Mouse (Mus musculus): ENCODE data around the gene Olfr881.

Olfr881 gene

DNA sequence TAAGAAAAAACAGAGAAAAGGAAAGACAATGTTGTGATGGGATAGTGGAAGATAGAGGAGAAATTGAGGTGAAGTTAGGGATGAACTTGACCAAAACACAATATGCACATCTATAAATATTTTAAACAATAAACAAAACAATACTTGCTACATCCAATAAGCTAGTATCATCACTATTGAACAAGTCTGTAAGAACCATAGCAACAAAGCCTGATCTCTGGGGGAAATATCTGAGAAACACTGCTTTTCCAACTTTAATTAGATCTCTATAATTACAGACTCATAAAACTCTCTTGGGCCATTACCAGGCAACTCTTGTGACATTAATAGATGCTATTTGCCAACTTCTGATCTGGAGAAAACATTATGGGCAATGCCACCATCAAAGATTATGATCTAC, at the start of gene Olfr881:
Gene Olfr881 (plus strand): TSS at position 301 of the 400 bp plus-strand sequence.
- no peak for DNase-seq (ENCODE audit: low spot score)

DNA sequence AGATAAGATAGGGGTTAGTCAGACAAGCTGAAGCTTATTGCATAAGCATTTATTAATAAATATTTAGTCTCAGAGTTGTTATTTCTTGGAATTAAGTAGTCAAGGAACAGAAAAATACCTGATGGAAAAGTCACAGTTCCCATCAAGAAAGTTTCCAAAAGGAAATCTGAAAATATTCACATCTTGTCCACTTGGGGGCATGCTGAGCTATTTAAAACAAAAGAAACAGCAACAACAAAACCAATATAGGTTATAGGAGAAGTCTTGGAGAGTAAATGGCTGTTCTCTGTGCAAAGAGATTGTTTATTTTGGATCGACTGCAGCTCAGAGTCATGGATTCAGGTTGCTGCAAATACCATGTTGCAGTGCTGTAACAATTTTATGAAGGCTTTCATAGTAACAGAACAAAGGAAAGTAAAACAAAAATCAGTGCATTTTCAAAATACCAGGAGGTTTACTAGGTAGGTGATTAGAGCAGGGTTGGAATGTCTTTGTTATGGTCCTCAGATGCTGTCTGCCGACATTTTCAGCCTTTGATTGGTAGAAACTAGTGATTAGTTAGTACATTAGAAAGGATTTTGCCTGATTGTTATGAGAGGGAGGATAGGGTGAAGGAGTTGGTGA, 7.1 kb downstream of the Olfr881 start:
- DNase-seq (ENCODE audit: low spot score) = peak; percentile 55

DNA sequence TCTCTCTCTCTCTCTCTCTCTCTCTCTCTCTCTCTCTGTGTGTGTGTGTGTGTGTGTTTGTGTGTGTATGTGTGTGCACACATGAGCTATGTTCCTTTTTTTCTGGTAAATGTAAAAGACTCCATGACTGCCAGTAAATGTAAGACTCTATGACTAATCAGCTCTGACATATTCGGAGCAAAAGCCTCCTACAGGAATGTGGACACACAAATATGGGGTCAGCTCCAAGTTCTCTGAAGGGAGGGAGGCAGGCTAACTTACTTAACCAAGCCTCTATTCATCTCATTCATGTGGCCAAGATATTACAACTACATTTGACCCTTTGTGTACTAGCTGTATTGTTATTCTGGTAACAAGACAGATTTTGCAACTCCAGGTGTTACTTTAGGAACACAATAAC, 8.4 kb downstream of the Olfr881 start:
- peak; percentile 46 for DNase-seq (ENCODE audit: low spot score)

DNA sequence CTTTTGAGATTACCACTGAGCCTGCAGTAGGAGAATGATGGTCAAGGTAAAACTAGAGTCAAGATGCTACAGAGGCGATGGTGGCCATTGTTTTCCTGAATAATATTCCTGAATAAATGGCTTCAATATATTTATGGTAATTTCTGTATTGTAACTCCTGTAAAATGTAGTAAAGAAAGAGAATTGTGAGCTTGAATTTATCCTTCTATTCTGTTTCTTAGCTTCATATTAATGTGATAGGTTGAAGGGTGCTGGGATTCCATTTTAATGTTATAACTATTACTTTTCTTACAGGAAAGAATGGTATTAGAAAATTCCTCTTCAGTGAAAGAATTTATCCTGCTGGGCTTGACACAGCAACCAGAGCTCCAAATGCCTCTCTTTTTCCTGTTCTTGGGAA, 33.9 kb downstream of the Olfr881 start, which contains the start of gene Olfr883:
Gene Olfr883 (plus strand): TSS at position 301 of the 400 bp plus-strand sequence.
- no peak for DNase-seq (ENCODE audit: low spot score)

Measured in retina, embryonic 14.5 days (tissue).